Mouse (Mus musculus) stomach, embryonic 15.5 days (tissue): Measurements from ENCODE around the gene Spata21. TPM values are rescaled to one million over a fixed set of nuclear protein-coding genes. Genes with fewer than 3 reads are reported as not detected.
A peak's percentile ranks its signal among the peaks of the same experiment; 100 is the strongest.

ENCODE experiments used
- ATAC-seq: fragments of 200-750 bp; cut with Nextera tagmentation; 2 replicates; pipeline ENCODE4 v1.8.0; 2017; ENCODE audit warnings: low read depth, moderate number of reproducible peaks, moderate TSS enrichment; ENCODE audit not compliant: insufficient read depth, low FRiP score
- H3K27ac ChIP-seq: fragments of 300-500 bp; sonication (generic); 2 replicates; pipeline ENCODE4 v1.5.1; 2015; ENCODE audit warnings: mild to moderate bottlenecking, inconsistent platforms
- H3K27me3 ChIP-seq: fragments of 300-500 bp; sonication (generic); replicated peaks from 2 replicates; pipeline ENCODE4 v1.6.1; 2015; ENCODE audit warnings: inconsistent platforms
- H3K36me3 ChIP-seq: fragments of 300-500 bp; sonication (generic); 2 replicates; pipeline ENCODE4 v1.6.1; 2015; ENCODE audit warnings: inconsistent platforms
- H3K4me1 ChIP-seq: fragments of 300-500 bp; sonication (generic); 2 replicates; pipeline ENCODE4 v1.6.1; 2015; ENCODE audit warnings: inconsistent platforms
- H3K4me2 ChIP-seq: fragments of 300-500 bp; sonication (generic); 2 replicates; pipeline ENCODE4 v1.6.1; 2015; ENCODE audit warnings: mild to moderate bottlenecking, inconsistent platforms
- H3K4me3 ChIP-seq: fragments of 300-500 bp; sonication (generic); replicated peaks from 2 replicates; pipeline ENCODE4 v1.5.1; 2015; ENCODE audit warnings: inconsistent platforms
- H3K9ac ChIP-seq: fragments of 300-500 bp; sonication (generic); 2 replicates; pipeline ENCODE4 v1.6.1; 2015; ENCODE audit warnings: inconsistent platforms
- H3K9me3 ChIP-seq: fragments of 300-500 bp; sonication (generic); 2 replicates; pipeline ENCODE4 v1.6.1; 2016; ENCODE audit warnings: inconsistent platforms
- WGBS: fragments of 180-500 bp; shearing (Covaris S2); methylation state at CpG from one replicate; pipeline ENCODE4 v1.1.7; 2015; 5-methylcytosine and 5-hydroxymethylcytosine counted together
- polyA plus RNA-seq: library from polyadenylated mRNA; unstranded; fragments of >200 nt; fragmentation: Nextera tagmentation; extraction: Ambion mirVana; gene quantifications from 2 replicates; pipeline ENCODE4 v1.2.1, GENCODE M21; 2015

Spata21 gene
- polyA plus RNA-seq, 1 experiment from 2014 or later, result 0.15 TPM

- Histone ChIP-seq H3K9ac (no peak overlapping the region), H3K4me2 (no peak overlapping the region), H3K4me1 (peaks cover 7% of the 10 kb centered on the region), H3K36me3 (peaks cover 64% of the 10 kb centered on the region), H3K27me3 (no peaks in the 10 kb centered on the region), H3K9me3 (no peaks in the 10 kb centered on the region), H3K4me3 (no peak overlapping the region), H3K27ac (no peak overlapping the region)
- 71% methylated on average over 7 of the region's 7 CpGs for WGBS
- 0 out of 2 replicates have a peak, but pooled peaks have one; percentile 12 for ATAC-seq
These were observed 25.7 kb downstream of the Spata21 start for GRCm38 (mm10) chr4:141113831-141114230.

GRCm38 (mm10) chr4:141114521-141114981 lies 26.4 kb downstream of the Spata21 start:
- H3K27ac ChIP-seq, result peak overlapping the region; percentile 21; the same call in 1 of the 2 replicates
- H3K9ac ChIP-seq, result no peak overlapping the region
- H3K4me1 ChIP-seq, result peaks cover 7% of the 10 kb centered on the region
- H3K27me3 ChIP-seq, result no peaks in the 10 kb centered on the region
- 89% methylated on average over 6 of the region's 6 CpGs for WGBS
- no peak overlapping the region for H3K4me3 ChIP-seq
- peaks cover 64% of the 10 kb centered on the region for H3K36me3 ChIP-seq
- H3K9me3 ChIP-seq, result no peaks in the 10 kb centered on the region
- ATAC-seq, result no peak
- no peak overlapping the region for H3K4me2 ChIP-seq

- Histone ChIP-seq H3K27me3 (no peaks in the 10 kb centered on the region), H3K36me3 (peaks cover 61% of the 10 kb centered on the region), H3K4me3 (no peak overlapping the region), H3K9ac (no peak overlapping the region), H3K27ac (no peak overlapping the region), H3K4me1 (peaks cover 7% of the 10 kb centered on the region), H3K9me3 (no peaks in the 10 kb centered on the region), H3K4me2 (no peak overlapping the region)
- no peak for ATAC-seq
- 85% methylated on average over 8 of the region's 8 CpGs for WGBS
These were observed 27.3 kb downstream of the Spata21 start for GRCm38 (mm10) chr4:141115398-141115797.

GRCm38 (mm10) chr4:141118691-141119090 lies 30.6 kb downstream of the Spata21 start:
- no peak overlapping the region for H3K4me3 ChIP-seq
- WGBS, result 57% methylated on average over 4 of the region's 4 CpGs

GRCm38 (mm10) chr4:141120700-141121099 lies 32.6 kb downstream of the Spata21 start:
- ATAC-seq, result peak; percentile 44; the same call in 1 of the 2 replicates
- Histone ChIP-seq H3K9ac (no peak overlapping the region), H3K4me2 (no peak overlapping the region), H3K4me3 (no peak overlapping the region), H3K36me3 (peaks cover 26% of the 10 kb centered on the region), H3K27ac (no peak overlapping the region), H3K9me3 (no peaks in the 10 kb centered on the region), H3K27me3 (no peaks in the 10 kb centered on the region), H3K4me1 (0 out of 2 replicates have a peak, but pooled peaks cover 4% of the 10 kb centered on the region)
- WGBS, result 23% methylated on average over 11 of the region's 11 CpGs

More at GRCm38 (mm10) chr4:141118691-141119090, 30.6 kb downstream of the Spata21 start:
- Histone ChIP-seq H3K27ac (no peak overlapping the region), H3K9me3 (no peaks in the 10 kb centered on the region), H3K4me1 (peaks cover 9% of the 10 kb centered on the region), H3K9ac (no peak overlapping the region), H3K4me2 (no peak overlapping the region), H3K27me3 (no peaks in the 10 kb centered on the region), H3K36me3 (peaks cover 43% of the 10 kb centered on the region)
- no peak for ATAC-seq

GRCm38 (mm10) chr4:141122663-141123062 lies 34.5 kb downstream of the Spata21 start:
- Histone ChIP-seq H3K27ac (no peak overlapping the region), H3K4me2 (no peak overlapping the region), H3K9me3 (no peaks in the 10 kb centered on the region), H3K4me3 (no peak overlapping the region), H3K9ac (no peak overlapping the region), H3K4me1 (0 out of 2 replicates have a peak, but pooled peaks cover 4% of the 10 kb centered on the region), H3K27me3 (no peaks in the 10 kb centered on the region), H3K36me3 (peaks cover 7% of the 10 kb centered on the region)
- WGBS, result 79% methylated on average over 7 of the region's 7 CpGs
- no peak for ATAC-seq

- WGBS, result 30% methylated on average over 1 of the region's 1 CpGs
- no peak overlapping the region for H3K27ac ChIP-seq
These were observed 34.9 kb downstream of the Spata21 start for GRCm38 (mm10) chr4:141123065-141123464.

GRCm38 (mm10) chr4:141129190-141129710 lies 41.1 kb downstream of the Spata21 start:
- no peak overlapping the region for H3K4me2 ChIP-seq
- H3K4me3 ChIP-seq, result no peak overlapping the region
- ATAC-seq, result peak; percentile 56; the same call in 1 of the 2 replicates
- peaks cover 45% of the 10 kb centered on the region for H3K4me1 ChIP-seq
- H3K9me3 ChIP-seq, result no peaks in the 10 kb centered on the region
- WGBS, result 31% methylated on average over 6 of the region's 6 CpGs
- H3K27ac ChIP-seq, result peak overlapping the region; percentile 73
- no peaks in the 10 kb centered on the region for H3K36me3 ChIP-seq
- no peak overlapping the region for H3K9ac ChIP-seq
- H3K27me3 ChIP-seq, result no peaks in the 10 kb centered on the region

More at GRCm38 (mm10) chr4:141123065-141123464, 34.9 kb downstream of the Spata21 start:
- ATAC-seq, result no peak
- H3K4me2 ChIP-seq, result no peak overlapping the region
- H3K36me3 ChIP-seq, result peaks cover 3% of the 10 kb centered on the region
- no peaks in the 10 kb centered on the region for H3K9me3 ChIP-seq
- no peak overlapping the region for H3K9ac ChIP-seq
- no peak overlapping the region for H3K4me3 ChIP-seq
- H3K27me3 ChIP-seq, result no peaks in the 10 kb centered on the region
- 0 out of 2 replicates have a peak, but pooled peaks cover 4% of the 10 kb centered on the region for H3K4me1 ChIP-seq

GRCm38 (mm10) chr4:141130704-141131342 lies 42.7 kb downstream of the Spata21 start:
- H3K27ac ChIP-seq, result peak overlapping the region; percentile 90
- WGBS, result 62% methylated on average over 6 of the region's 6 CpGs
- H3K36me3 ChIP-seq, result no peaks in the 10 kb centered on the region
- peaks cover 57% of the 10 kb centered on the region for H3K4me1 ChIP-seq
- no peak overlapping the region for H3K9ac ChIP-seq
- ATAC-seq, result peak; percentile 5; the same call in 1 of the 2 replicates
- no peak overlapping the region for H3K4me3 ChIP-seq
- peak overlapping the region; percentile 39 for H3K4me2 ChIP-seq
- H3K9me3 ChIP-seq, result no peaks in the 10 kb centered on the region
- no peaks in the 10 kb centered on the region for H3K27me3 ChIP-seq

GRCm38 (mm10) chr4:141131531-141132061 lies 43.5 kb downstream of the Spata21 start:
- 29% methylated on average over 5 of the region's 5 CpGs for WGBS
- peaks cover 63% of the 10 kb centered on the region for H3K4me1 ChIP-seq
- peak overlapping the region; percentile 90 for H3K27ac ChIP-seq
- H3K9ac ChIP-seq, result no peak overlapping the region
- ATAC-seq, result peak; percentile 79
- H3K9me3 ChIP-seq, result no peaks in the 10 kb centered on the region
- H3K4me3 ChIP-seq, result no peak overlapping the region
- no peaks in the 10 kb centered on the region for H3K36me3 ChIP-seq
- no peaks in the 10 kb centered on the region for H3K27me3 ChIP-seq
- peak overlapping the region; percentile 39 for H3K4me2 ChIP-seq

- Histone ChIP-seq H3K27me3 (no peaks in the 10 kb centered on the region), H3K27ac (peak overlapping the region; percentile 90), H3K36me3 (no peaks in the 10 kb centered on the region), H3K4me3 (no peak overlapping the region), H3K9me3 (no peaks in the 10 kb centered on the region), H3K4me2 (peak overlapping the region; percentile 39), H3K4me1 (peaks cover 68% of the 10 kb centered on the region), H3K9ac (no peak overlapping the region)
- 42% methylated on average over 8 of the region's 8 CpGs for WGBS
- ATAC-seq, result no peak
These were observed 44.1 kb downstream of the Spata21 start for GRCm38 (mm10) chr4:141132191-141132590.

- no peak overlapping the region; the same call in 1 of the 2 replicates for H3K4me2 ChIP-seq
- peaks cover 73% of the 10 kb centered on the region for H3K4me1 ChIP-seq
- no peak for ATAC-seq
- no peaks in the 10 kb centered on the region for H3K27me3 ChIP-seq
- no peak overlapping the region for H3K4me3 ChIP-seq
- no peaks in the 10 kb centered on the region for H3K9me3 ChIP-seq
- 30% methylated on average over 8 of the region's 8 CpGs for WGBS
- no peak overlapping the region for H3K9ac ChIP-seq
- peak overlapping the region; percentile 90 for H3K27ac ChIP-seq
- no peaks in the 10 kb centered on the region for H3K36me3 ChIP-seq
These were observed 45.1 kb downstream of the Spata21 start for GRCm38 (mm10) chr4:141133227-141133626.
